Mouse (Mus musculus): Measurements from ENCODE around the gene Thap7.

DNA sequence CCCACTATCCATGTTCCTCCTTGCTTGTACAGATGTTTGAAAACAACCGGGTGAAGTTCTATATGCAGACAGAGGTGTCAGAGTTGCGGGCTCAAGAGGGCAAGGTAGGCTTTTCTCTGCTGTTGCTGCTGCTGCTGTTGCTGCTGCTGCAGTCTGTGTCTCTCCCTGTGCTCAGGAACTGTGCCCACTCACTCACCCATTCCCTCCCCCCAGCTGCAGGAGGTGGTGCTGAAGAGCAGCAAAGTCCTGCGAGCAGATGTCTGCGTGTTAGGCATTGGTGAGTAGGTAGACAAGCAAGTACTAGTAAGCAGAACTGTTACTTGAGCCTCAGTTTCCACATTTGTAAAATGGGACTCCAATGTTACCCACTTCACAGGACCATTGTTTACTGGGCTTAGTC, 28.3 kb downstream of the Thap7 start:
- no peak for TF ChIP-seq CTCF (IDR thresholded peaks at IDR 0.05; ENCODE audit: borderline replicate concordance, extremely low read depth, insufficient read depth, insufficient read length)
- no peak for TF ChIP-seq POLR2A (IDR thresholded peaks at IDR 0.05; ENCODE audit: borderline replicate concordance, extremely low read depth, insufficient read depth, insufficient read length, poor library complexity, severe bottlenecking)
